Mouse (Mus musculus) c-Kit-positive CD71-negative TER-119-negative erythroid progenitor cells, embryonic 14.5 days (primary cell): ENCODE results near the gene Ak5.

Experiments
- DNase-seq: peaks from one replicate; pipeline ENCODE4 v3.0.0-alpha.2; 2013; ENCODE audit warnings: low read depth

Gene Ak5

GRCm38 (mm10) chr3:152435590-152435989, 232.6 kb downstream of the Ak5 start:
- DNase-seq, result no peak

GRCm38 (mm10) chr3:152432677-152433076, 235.5 kb downstream of the Ak5 start:
- no peak for DNase-seq

- DNase-seq, result no peak
Measured at GRCm38 (mm10) chr3:152428925-152429324, 239.2 kb downstream of the Ak5 start.
